Mouse (Mus musculus) intestine, embryonic 16.5 days (tissue): ENCODE results near the gene Pnldc1. TPM values are rescaled to one million over a fixed set of nuclear protein-coding genes. Genes with fewer than 3 reads are reported as not detected.

ENCODE experiments used
- ATAC-seq: fragments of 200-750 bp; cut with Nextera tagmentation; 2 replicates; pipeline ENCODE4 v1.8.0; 2017; ENCODE audit warnings: moderate TSS enrichment, moderate library complexity
- H3K27ac ChIP-seq: fragments of 300-500 bp; sonication (generic); 2 replicates; pipeline ENCODE4 v1.5.1; 2014; ENCODE audit warnings: mild to moderate bottlenecking, low read length
- H3K27me3 ChIP-seq: fragments of 300-500 bp; sonication (generic); replicated peaks from 2 replicates; pipeline ENCODE4 v1.6.1; 2014; ENCODE audit warnings: low read length, control low read depth, mixed read lengths; ENCODE audit not compliant: control insufficient read depth, insufficient read depth
- H3K36me3 ChIP-seq: fragments of 300-500 bp; sonication (generic); 2 replicates; pipeline ENCODE4 v1.6.1; 2014; ENCODE audit warnings: low read length, control low read depth; ENCODE audit not compliant: control insufficient read depth, insufficient read depth
- H3K4me1 ChIP-seq: fragments of 300-500 bp; sonication (generic); 2 replicates; pipeline ENCODE4 v1.6.1; 2014; ENCODE audit warnings: low read length, control low read depth, mixed read lengths; ENCODE audit not compliant: control insufficient read depth, insufficient read depth
- H3K4me2 ChIP-seq: fragments of 300-500 bp; sonication (generic); 2 replicates; pipeline ENCODE4 v1.6.1; 2014; ENCODE audit warnings: low read depth, low read length, control low read depth
- H3K4me3 ChIP-seq: fragments of 300-500 bp; sonication (generic); 2 replicates; pipeline ENCODE4 v1.5.1; 2014; ENCODE audit warnings: mild to moderate bottlenecking, low read length
- H3K9ac ChIP-seq: fragments of 300-500 bp; sonication (generic); 2 replicates; pipeline ENCODE4 v1.6.1; 2014; ENCODE audit warnings: low read depth, low read length
- H3K9me3 ChIP-seq: fragments of 300-500 bp; sonication (generic); 2 replicates; pipeline ENCODE4 v1.6.1; 2016; ENCODE audit warnings: low read length, control low read depth; ENCODE audit not compliant: control insufficient read depth
- whole genome bisulfite sequencing: fragments of 180-500 bp; shearing (Covaris S2); extraction: QIAGEN DNeasy Blood & Tissue Kit; methylation state at CpG from one replicate; pipeline ENCODE4 v1.1.7; 2014; 5-methylcytosine and 5-hydroxymethylcytosine counted together
- polyA plus RNA-seq: library from polyadenylated mRNA; unstranded; fragments of >200 nt; fragmentation: Nextera tagmentation; extraction: Ambion mirVana; gene quantifications from 2 replicates; pipeline ENCODE4 v1.2.1, GENCODE M21; 2015

Gene Pnldc1
- polyA plus RNA-seq, 1 experiment from 2014 or later: 1.1 TPM

DNA sequence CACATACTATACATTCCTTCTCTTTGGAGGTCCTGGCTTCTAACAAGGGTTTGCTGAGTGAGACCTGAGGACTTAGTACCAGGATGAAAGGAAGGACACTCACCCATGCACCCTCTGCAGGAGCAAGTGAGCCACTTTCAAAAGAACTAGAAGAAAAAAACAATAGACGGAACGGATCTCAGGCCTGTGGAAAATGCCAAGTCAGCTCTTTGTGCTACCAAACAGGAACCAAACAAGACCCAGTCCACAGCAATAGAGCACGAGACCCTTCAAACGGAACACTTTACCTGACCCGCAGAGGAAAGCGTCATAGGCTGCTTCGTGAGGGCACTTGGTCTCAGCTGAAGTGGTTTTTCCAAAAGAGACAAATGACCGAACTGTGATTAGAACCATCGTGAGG lies 18.0 kb downstream of the Pnldc1 start:
- no peak for ATAC-seq
- Histone ChIP-seq H3K9ac (no peak overlapping the region), H3K27me3 (no peaks in the 10 kb centered on the region), H3K4me3 (no peak overlapping the region), H3K27ac (no peak overlapping the region), H3K4me2 (no peak overlapping the region), H3K36me3 (no peaks in the 10 kb centered on the region; the same call in 1 of the 2 replicates), H3K4me1 (no peaks in the 10 kb centered on the region; the same call in 1 of the 2 replicates), H3K9me3 (no peaks in the 10 kb centered on the region)
- 92% methylated on average over 9 of the region's 9 CpGs for WGBS

DNA sequence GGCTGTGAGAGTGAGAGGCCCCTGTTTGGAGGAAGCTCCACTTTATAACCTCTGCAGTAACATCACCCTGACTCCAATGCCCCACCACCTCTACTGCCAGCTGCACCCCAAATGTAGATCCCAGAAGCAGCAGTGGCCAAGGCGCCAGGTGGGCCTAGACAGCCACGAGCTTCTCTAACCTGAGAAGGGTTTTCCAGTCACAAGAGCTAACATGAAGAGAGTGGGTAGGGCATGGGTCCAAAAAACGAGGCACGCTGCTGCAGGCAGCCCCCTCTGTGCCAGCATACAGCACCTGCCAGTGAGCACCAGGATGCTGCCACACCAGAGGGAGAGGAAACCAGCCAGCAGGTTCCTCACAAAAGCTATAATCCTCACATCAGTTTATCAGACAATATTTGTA lies 19.0 kb downstream of the Pnldc1 start:
- Histone ChIP-seq H3K9ac (no peak overlapping the region), H3K9me3 (no peaks in the 10 kb centered on the region), H3K4me2 (no peak overlapping the region), H3K4me3 (no peak overlapping the region), H3K27me3 (no peaks in the 10 kb centered on the region), H3K4me1 (no peaks in the 10 kb centered on the region; the same call in 1 of the 2 replicates), H3K27ac (no peak overlapping the region), H3K36me3 (no peaks in the 10 kb centered on the region; the same call in 1 of the 2 replicates)
- ATAC-seq: no peak
- WGBS: 95% methylated on average over 4 of the region's 4 CpGs

- H3K4me1 ChIP-seq: no peaks in the 10 kb centered on the region; the same call in 1 of the 2 replicates
- H3K4me2 ChIP-seq: no peak overlapping the region
- ATAC-seq: peak; percentile 28; the same call in 1 of the 2 replicates
- H3K9ac ChIP-seq: no peak overlapping the region
- H3K4me3 ChIP-seq: no peak overlapping the region
- H3K9me3 ChIP-seq: no peaks in the 10 kb centered on the region
- no peaks in the 10 kb centered on the region; the same call in 1 of the 2 replicates for H3K36me3 ChIP-seq
- 65% methylated on average over 15 of the region's 15 CpGs for WGBS
- no peak overlapping the region for H3K27ac ChIP-seq
- H3K27me3 ChIP-seq: no peaks in the 10 kb centered on the region
Measured at GRCm38 (mm10) chr17:12887021-12887775, 22.8 kb downstream of the Pnldc1 start.

DNA sequence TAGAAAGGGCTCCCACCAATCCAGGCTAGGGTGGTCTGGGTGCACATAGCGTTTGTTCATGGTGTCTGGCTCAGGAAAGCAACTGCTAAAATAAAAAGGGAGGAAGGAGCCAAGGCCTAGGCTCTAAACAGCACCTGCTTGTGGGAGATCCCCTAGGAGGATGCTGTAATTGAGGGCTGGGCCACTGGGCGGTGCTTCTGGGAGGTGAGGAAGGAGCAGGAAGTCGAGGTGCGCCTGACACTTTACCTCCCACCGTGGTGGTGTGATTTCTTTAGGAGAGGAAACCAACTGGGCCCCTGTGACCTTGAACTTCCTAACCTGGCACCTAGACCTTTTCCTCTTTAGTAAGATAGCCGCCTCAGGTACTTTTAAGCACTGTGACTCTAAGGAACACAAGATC lies 23.4 kb downstream of the Pnldc1 start:
- H3K4me3 ChIP-seq: no peak overlapping the region
- 45% methylated on average over 6 of the region's 6 CpGs for WGBS
- H3K9ac ChIP-seq: no peak overlapping the region
- no peaks in the 10 kb centered on the region for H3K9me3 ChIP-seq
- H3K27me3 ChIP-seq: no peaks in the 10 kb centered on the region
- peak; percentile 46; the same call in 1 of the 2 replicates for ATAC-seq
- H3K4me1 ChIP-seq: no peaks in the 10 kb centered on the region; the same call in 1 of the 2 replicates
- H3K36me3 ChIP-seq: no peaks in the 10 kb centered on the region; the same call in 1 of the 2 replicates
- H3K27ac ChIP-seq: no peak overlapping the region
- H3K4me2 ChIP-seq: no peak overlapping the region

- no peak overlapping the region for H3K27ac ChIP-seq
- H3K9ac ChIP-seq: no peak overlapping the region
- WGBS: 84% methylated on average over 1 of the region's 1 CpGs
- H3K4me3 ChIP-seq: no peak overlapping the region
- ATAC-seq: no peak
- no peaks in the 10 kb centered on the region for H3K9me3 ChIP-seq
- 0 out of 2 replicates have a peak, but pooled peaks cover 3% of the 10 kb centered on the region for H3K4me1 ChIP-seq
- no peaks in the 10 kb centered on the region for H3K36me3 ChIP-seq
- H3K27me3 ChIP-seq: no peaks in the 10 kb centered on the region
- H3K4me2 ChIP-seq: no peak overlapping the region
Measured at GRCm38 (mm10) chr17:12881216-12881615, 28.8 kb downstream of the Pnldc1 start.

GRCm38 (mm10) chr17:12880178-12880577 lies 29.9 kb downstream of the Pnldc1 start:
- Histone ChIP-seq H3K9me3 (no peaks in the 10 kb centered on the region), H3K27ac (no peak overlapping the region), H3K4me2 (peak overlapping the region; percentile 45), H3K36me3 (no peaks in the 10 kb centered on the region), H3K27me3 (no peaks in the 10 kb centered on the region), H3K4me3 (peak overlapping the region; percentile 25), H3K9ac (peak overlapping the region; percentile 27; the same call in 1 of the 2 replicates), H3K4me1 (0 out of 2 replicates have a peak, but pooled peaks cover 3% of the 10 kb centered on the region)
- peak; percentile 81 for ATAC-seq
- 3% methylated on average over 14 of the region's 14 CpGs for WGBS

GRCm38 (mm10) chr17:12875734-12876133 lies 34.3 kb downstream of the Pnldc1 start, which contains the start of gene Mrgprh:
Mrgprh (plus strand) TSS chr17:12876034.
- no peak within 1 kb of the TSS for H3K9ac ChIP-seq
- H3K9me3 ChIP-seq: no peaks in the 10 kb centered on the region
- no peaks in the 10 kb centered on the region for H3K36me3 ChIP-seq
- 0 out of 2 replicates have a peak, but pooled peaks cover 2% of the 10 kb centered on the region for H3K27me3 ChIP-seq
- WGBS: 79% methylated on average over 5 of the region's 5 CpGs
- no peak within 1 kb of the TSS for H3K4me2 ChIP-seq
- H3K4me1 ChIP-seq: 0 out of 2 replicates have a peak, but pooled peaks cover 3% of the 10 kb centered on the region
- ATAC-seq: no peak
- H3K4me3 ChIP-seq: no peak within 1 kb of the TSS
- no peak within 1 kb of the TSS for H3K27ac ChIP-seq

- Histone ChIP-seq H3K4me2 (no peak overlapping the region), H3K36me3 (no peaks in the 10 kb centered on the region), H3K27ac (no peak overlapping the region), H3K4me1 (no peaks in the 10 kb centered on the region), H3K4me3 (no peak overlapping the region), H3K27me3 (0 out of 2 replicates have a peak, but pooled peaks cover 2% of the 10 kb centered on the region), H3K9me3 (no peaks in the 10 kb centered on the region), H3K9ac (no peak overlapping the region)
- ATAC-seq: no peak
- 67% methylated on average over 16 of the region's 16 CpGs for WGBS
Measured at GRCm38 (mm10) chr17:12872275-12873028, 37.6 kb downstream of the Pnldc1 start.

DNA sequence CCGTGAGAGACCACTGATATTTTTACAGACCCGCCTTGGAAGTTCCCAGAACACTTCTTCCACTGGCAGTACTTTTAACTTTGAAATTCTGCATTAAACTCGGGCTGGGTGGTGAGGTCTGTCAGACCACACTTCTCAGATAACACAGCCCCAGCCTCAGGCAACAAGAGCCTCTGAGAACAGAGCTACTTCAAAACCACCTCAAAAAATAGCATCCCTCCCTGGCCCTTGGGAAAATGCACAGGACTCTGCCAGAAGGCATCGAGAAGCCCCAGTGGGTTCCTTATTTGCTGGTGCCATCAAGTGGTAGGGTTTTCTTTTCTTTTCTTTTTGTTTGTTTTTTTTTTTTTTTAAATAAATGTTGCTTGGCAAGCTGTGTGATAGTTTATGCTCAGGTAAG lies 41.4 kb downstream of the Pnldc1 start:
- no peaks in the 10 kb centered on the region for H3K36me3 ChIP-seq
- H3K4me2 ChIP-seq: no peak overlapping the region
- H3K27me3 ChIP-seq: 0 out of 2 replicates have a peak, but pooled peaks cover 2% of the 10 kb centered on the region
- ATAC-seq: no peak
- H3K9ac ChIP-seq: no peak overlapping the region
- H3K4me1 ChIP-seq: 0 out of 2 replicates have a peak, but pooled peaks cover 4% of the 10 kb centered on the region
- H3K9me3 ChIP-seq: no peaks in the 10 kb centered on the region
- no peak overlapping the region for H3K4me3 ChIP-seq
- H3K27ac ChIP-seq: no peak overlapping the region
- WGBS: 22% methylated on average over 4 of the region's 4 CpGs
